Mouse (Mus musculus): ENCODE measurements at regions not wholly inside any gene's neighbourhood (a gene's known extent, or its start where the extent isn't known, plus 50 kb on each side); places are given as distances from the start of the nearest gene placed in this dataset.

DNA sequence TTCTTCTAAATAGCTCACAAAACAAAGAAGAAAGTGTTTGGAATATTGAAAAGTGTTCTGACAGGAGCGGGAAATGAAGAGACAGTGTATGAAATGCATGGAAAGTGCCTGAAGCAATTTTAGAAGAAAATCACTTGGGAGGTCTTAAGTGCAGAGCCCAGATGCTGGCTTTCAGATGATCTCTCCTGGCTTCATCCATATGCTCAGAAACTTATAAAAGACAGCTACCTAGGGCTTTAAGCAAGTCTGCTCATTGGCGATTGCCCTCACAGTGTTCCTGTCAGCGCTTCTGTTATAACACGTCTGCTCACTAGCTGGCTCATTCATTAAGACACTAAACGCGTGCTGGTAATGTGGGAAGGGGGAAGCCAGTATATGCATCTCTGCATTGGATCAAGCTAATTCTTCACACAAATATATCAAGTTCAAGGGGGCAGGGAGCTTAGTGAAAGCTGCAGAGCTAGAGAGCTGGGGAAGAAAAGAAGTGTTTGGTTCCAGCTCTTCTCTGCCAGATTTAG is 80.6 kb downstream of the Bod1 start:
- Histone ChIP-seq H3K27me3 (ENCODE audit: control insufficient read depth, insufficient read depth, low read length) (no peaks in the 10 kb centered on the region), H3K4me1 (ENCODE audit: control insufficient read depth in 2 of 2, insufficient read depth in 2 of 2, low read length in 2 of 2) (peaks cover 7 to 8% of the 10 kb centered on the region in 2 experiments), H3K4me2 (ENCODE audit: low read length) (no peak overlapping the region), H3K36me3 (ENCODE audit: control insufficient read depth, insufficient read depth, low read length) (no peaks in the 10 kb centered on the region), H3K27ac (replicated peaks in 1 of 2; ENCODE audit: control insufficient read depth in 1 of 2, insufficient read depth in 1 of 2, low read depth in 2 of 2, low read length in 2 of 2) (no peak overlapping the region), H3K9me3 (ENCODE audit: control insufficient read depth, low read length) (no peaks in the 10 kb centered on the region), H3K9ac (ENCODE audit: low read length) (no peak overlapping the region), H3K4me3 (ENCODE audit: control insufficient read depth in 1 of 2, insufficient read depth in 1 of 2, low read depth in 1 of 2, low read length in 2 of 2) (no peak overlapping the region)
- ATAC-seq (ENCODE audit: insufficient number of reproducible peaks, insufficient read depth, low FRiP score, low read depth), result no peak
- WGBS, result 42% methylated on average over 6 of the region's 6 CpGs

GRCm38 (mm10) chr11:31574941-31575340 is 96.7 kb downstream of the Bod1 start:
- Histone ChIP-seq H3K9me3 (ENCODE audit: control insufficient read depth, low read length) (peaks cover 3% of the 10 kb centered on the region; the same call in 1 of the 2 replicates), H3K4me3 (ENCODE audit: control insufficient read depth in 1 of 2, insufficient read depth in 1 of 2, low read depth in 1 of 2, low read length in 2 of 2) (no peak overlapping the region), H3K27me3 (ENCODE audit: control insufficient read depth, insufficient read depth, low read length) (no peaks in the 10 kb centered on the region), H3K9ac (ENCODE audit: low read length) (no peak overlapping the region), H3K4me1 (ENCODE audit: control insufficient read depth in 2 of 2, insufficient read depth in 2 of 2, low read length in 2 of 2) (no peaks in the 10 kb centered on the region), H3K36me3 (ENCODE audit: control insufficient read depth, insufficient read depth, low read length) (no peaks in the 10 kb centered on the region), H3K4me2 (ENCODE audit: low read length) (no peak overlapping the region), H3K27ac (replicated peaks in 1 of 2; ENCODE audit: control insufficient read depth in 1 of 2, insufficient read depth in 1 of 2, low read depth in 2 of 2, low read length in 2 of 2) (no peak overlapping the region)
- WGBS, result 71% methylated on average over 3 of the region's 3 CpGs
- ATAC-seq (ENCODE audit: insufficient number of reproducible peaks, insufficient read depth, low FRiP score, low read depth), result no peak

- WGBS, result 54% methylated on average over 13 of the region's 13 CpGs
- Histone ChIP-seq H3K9me3 (ENCODE audit: control insufficient read depth, low read length) (no peaks in the 10 kb centered on the region), H3K4me1 (ENCODE audit: control insufficient read depth in 2 of 2, insufficient read depth in 2 of 2, low read length in 2 of 2) (peaks cover 15 to 16% of the 10 kb centered on the region in 2 experiments), H3K4me3 (ENCODE audit: control insufficient read depth in 1 of 2, insufficient read depth in 1 of 2, low read depth in 1 of 2, low read length in 2 of 2) (no peak overlapping the region), H3K36me3 (ENCODE audit: control insufficient read depth, insufficient read depth, low read length) (no peaks in the 10 kb centered on the region), H3K27me3 (ENCODE audit: control insufficient read depth, insufficient read depth, low read length) (no peaks in the 10 kb centered on the region), H3K27ac (replicated peaks in 1 of 2; ENCODE audit: control insufficient read depth in 1 of 2, insufficient read depth in 1 of 2, low read depth in 2 of 2, low read length in 2 of 2) (peak overlapping the region; percentile 6 to 30; a peak in 2 of 4 replicates), H3K9ac (ENCODE audit: low read length) (no peak overlapping the region), H3K4me2 (ENCODE audit: low read length) (0 out of 2 replicates have a peak overlapping the region, but pooled peaks have one; percentile 8)
- ATAC-seq (ENCODE audit: insufficient number of reproducible peaks, insufficient read depth, low FRiP score, low read depth), result peak; percentile 78
Observed at GRCm38 (mm10) chr11:31564742-31565510, 106.8 kb downstream of the Bod1 start.

DNA sequence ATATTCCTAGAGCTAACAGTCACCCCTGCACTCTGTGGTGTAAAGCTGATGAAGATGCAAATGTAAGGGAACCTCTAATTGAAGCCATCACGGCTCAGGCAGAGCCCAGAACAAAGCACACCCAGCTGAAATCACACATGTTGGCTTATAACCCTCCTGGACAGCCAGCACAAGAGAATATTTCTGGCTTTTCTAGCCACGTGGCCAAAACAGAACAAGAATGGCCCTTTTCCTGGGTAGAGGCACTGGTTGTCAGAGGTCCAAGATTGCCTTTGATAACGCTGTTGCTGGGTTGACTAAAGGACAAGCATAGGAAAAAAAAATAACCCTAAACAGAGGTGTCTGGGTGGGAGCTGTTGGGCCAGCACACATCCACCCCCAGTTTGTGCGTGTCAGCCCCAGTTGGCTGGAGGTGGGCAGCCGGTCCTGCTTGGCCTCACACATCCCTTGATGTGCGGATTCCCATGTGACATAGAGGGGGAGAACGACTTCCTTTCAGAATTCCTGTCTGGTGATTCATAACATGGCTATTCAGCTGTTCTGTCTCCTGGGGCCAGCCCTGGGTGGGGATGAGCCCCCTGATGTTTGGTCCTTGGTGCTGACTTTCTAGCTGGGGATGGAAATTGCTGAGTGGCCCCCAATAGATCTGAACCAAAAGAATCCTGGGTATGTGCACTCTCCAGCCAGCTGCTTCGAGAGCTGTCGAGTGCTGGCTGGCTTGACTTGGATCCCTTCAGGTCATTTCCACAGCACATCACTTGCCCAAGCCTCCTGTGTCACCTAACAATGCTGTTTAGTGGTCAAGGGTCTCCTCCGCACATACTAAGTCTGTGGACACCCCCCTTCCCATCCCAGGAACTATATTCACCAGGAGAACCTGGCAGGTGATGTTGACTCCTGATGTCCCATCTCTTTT is 107.6 kb downstream of the Bod1 start:
- Histone ChIP-seq H3K36me3 (ENCODE audit: control insufficient read depth, insufficient read depth, low read length) (no peaks in the 10 kb centered on the region), H3K9ac (ENCODE audit: low read length) (no peak overlapping the region), H3K27ac (replicated peaks in 1 of 2; ENCODE audit: control insufficient read depth in 1 of 2, insufficient read depth in 1 of 2, low read depth in 2 of 2, low read length in 2 of 2) (peak overlapping the region; percentile 6 to 29), H3K4me2 (ENCODE audit: low read length) (peak overlapping the region; percentile 8; the same call in 1 of the 2 replicates), H3K9me3 (ENCODE audit: control insufficient read depth, low read length) (no peaks in the 10 kb centered on the region), H3K27me3 (ENCODE audit: control insufficient read depth, insufficient read depth, low read length) (no peaks in the 10 kb centered on the region), H3K4me1 (ENCODE audit: control insufficient read depth in 2 of 2, insufficient read depth in 2 of 2, low read length in 2 of 2) (peaks cover 15 to 16% of the 10 kb centered on the region in 2 experiments), H3K4me3 (ENCODE audit: control insufficient read depth in 1 of 2, insufficient read depth in 1 of 2, low read depth in 1 of 2, low read length in 2 of 2) (no peak overlapping the region)
- peak; percentile 47 for ATAC-seq (ENCODE audit: insufficient number of reproducible peaks, insufficient read depth, low FRiP score, low read depth)
- WGBS, result 24% methylated on average over 10 of the region's 10 CpGs

GRCm38 (mm10) chr11:31562954-31563353 is 108.7 kb downstream of the Bod1 start:
- H3K27ac ChIP-seq (replicated peaks in 1 of 2; ENCODE audit: control insufficient read depth in 1 of 2, insufficient read depth in 1 of 2, low read depth in 2 of 2, low read length in 2 of 2), result no peak overlapping the region
- no peak overlapping the region for H3K9ac ChIP-seq (ENCODE audit: low read length)
- no peak overlapping the region for H3K4me2 ChIP-seq (ENCODE audit: low read length)
- H3K27me3 ChIP-seq (ENCODE audit: control insufficient read depth, insufficient read depth, low read length), result no peaks in the 10 kb centered on the region
- peaks cover 15 to 16% of the 10 kb centered on the region in 2 experiments for H3K4me1 ChIP-seq (ENCODE audit: control insufficient read depth in 2 of 2, insufficient read depth in 2 of 2, low read length in 2 of 2)
- no peaks in the 10 kb centered on the region for H3K36me3 ChIP-seq (ENCODE audit: control insufficient read depth, insufficient read depth, low read length)
- no peaks in the 10 kb centered on the region for H3K9me3 ChIP-seq (ENCODE audit: control insufficient read depth, low read length)
- WGBS, result 77% methylated on average over 3 of the region's 3 CpGs
- no peak for ATAC-seq (ENCODE audit: insufficient number of reproducible peaks, insufficient read depth, low FRiP score, low read depth)
- H3K4me3 ChIP-seq (ENCODE audit: control insufficient read depth in 1 of 2, insufficient read depth in 1 of 2, low read depth in 1 of 2, low read length in 2 of 2), result no peak overlapping the region

- H3K9me3 ChIP-seq (ENCODE audit: control insufficient read depth, low read length), result no peaks in the 10 kb centered on the region
- no peak overlapping the region for H3K27ac ChIP-seq (replicated peaks in 1 of 2; ENCODE audit: control insufficient read depth in 1 of 2, insufficient read depth in 1 of 2, low read depth in 2 of 2, low read length in 2 of 2)
- no peak for ATAC-seq (ENCODE audit: insufficient number of reproducible peaks, insufficient read depth, low FRiP score, low read depth)
- 62% methylated on average over 10 of the region's 10 CpGs for WGBS
- H3K36me3 ChIP-seq (ENCODE audit: control insufficient read depth, insufficient read depth, low read length), result no peaks in the 10 kb centered on the region
- no peaks in the 10 kb centered on the region for H3K27me3 ChIP-seq (ENCODE audit: control insufficient read depth, insufficient read depth, low read length)
- H3K9ac ChIP-seq (ENCODE audit: low read length), result no peak overlapping the region
- H3K4me3 ChIP-seq (ENCODE audit: control insufficient read depth in 1 of 2, insufficient read depth in 1 of 2, low read depth in 1 of 2, low read length in 2 of 2), result no peak overlapping the region
- peaks cover 15 to 18% of the 10 kb centered on the region in 2 experiments for H3K4me1 ChIP-seq (ENCODE audit: control insufficient read depth in 2 of 2, insufficient read depth in 2 of 2, low read length in 2 of 2)
- no peak overlapping the region for H3K4me2 ChIP-seq (ENCODE audit: low read length)
Observed at GRCm38 (mm10) chr11:31560775-31561174, 110.9 kb downstream of the Bod1 start.

- peaks cover 12 to 14% of the 10 kb centered on the region in 2 experiments for H3K4me1 ChIP-seq (ENCODE audit: control insufficient read depth in 2 of 2, insufficient read depth in 2 of 2, low read length in 2 of 2)
- H3K27me3 ChIP-seq (ENCODE audit: control insufficient read depth, insufficient read depth, low read length), result no peaks in the 10 kb centered on the region
- H3K27ac ChIP-seq (replicated peaks in 1 of 2; ENCODE audit: control insufficient read depth in 1 of 2, insufficient read depth in 1 of 2, low read depth in 2 of 2, low read length in 2 of 2), result no peak overlapping the region
- no peaks in the 10 kb centered on the region for H3K36me3 ChIP-seq (ENCODE audit: control insufficient read depth, insufficient read depth, low read length)
- no peak for ATAC-seq (ENCODE audit: insufficient number of reproducible peaks, insufficient read depth, low FRiP score, low read depth)
- H3K9me3 ChIP-seq (ENCODE audit: control insufficient read depth, low read length), result no peaks in the 10 kb centered on the region
- WGBS, result 92% methylated on average over 4 of the region's 4 CpGs
- no peak overlapping the region for H3K4me3 ChIP-seq (ENCODE audit: control insufficient read depth in 1 of 2, insufficient read depth in 1 of 2, low read depth in 1 of 2, low read length in 2 of 2)
- H3K4me2 ChIP-seq (ENCODE audit: low read length), result no peak overlapping the region
- no peak overlapping the region for H3K9ac ChIP-seq (ENCODE audit: low read length)
Observed at GRCm38 (mm10) chr11:31555042-31555441, 116.6 kb downstream of the Bod1 start.

Measured in heart, embryonic 14.5 days (tissue).